Mouse (Mus musculus): ENCODE data around the gene Mlf2. TPM values are rescaled to one million over a fixed set of nuclear protein-coding genes. Genes with fewer than 3 reads are reported as not detected.

Mlf2 gene
- total RNA-seq, 2 experiments from 2014 or later: 627 to 642 TPM

- peak in 1 of 2 experiments; percentile 39 for DNase-seq (ENCODE audit: low spot score in 2 of 2)
- no peak for TF ChIP-seq CTCF (conservative IDR thresholded peaks at IDR 0.05)
Measured at GRCm38 (mm10) chr6:124900801-124901480, 30.2 kb upstream of the Mlf2 start.

GRCm38 (mm10) chr6:124901851-124902250, 29.3 kb upstream of the Mlf2 start:
- H3K4me3 ChIP-seq: no peak overlapping the region
- no peak for DNase-seq (ENCODE audit: low spot score in 2 of 2)
- TF ChIP-seq CTCF (conservative IDR thresholded peaks at IDR 0.05): no peak
- no peak overlapping the region for H3K27ac ChIP-seq

More at GRCm38 (mm10) chr6:124900801-124901480, 30.2 kb upstream of the Mlf2 start:
- H3K27ac ChIP-seq: no peak overlapping the region
- no peak overlapping the region for H3K4me3 ChIP-seq

GRCm38 (mm10) chr6:124903580-124904151, 27.5 kb upstream of the Mlf2 start:
- TF ChIP-seq CTCF (conservative IDR thresholded peaks at IDR 0.05): peak; percentile 78
- H3K27ac ChIP-seq: peak overlapping the region; percentile 97
- H3K4me3 ChIP-seq: peak overlapping the region; percentile 59
- peak; percentile 88 to 92 for DNase-seq (ENCODE audit: low spot score in 2 of 2)

- peak overlapping the region; percentile 97 for H3K27ac ChIP-seq
- TF ChIP-seq CTCF (conservative IDR thresholded peaks at IDR 0.05): peak; percentile 66
- peak; percentile 74 to 90 for DNase-seq (ENCODE audit: low spot score in 2 of 2)
- peak overlapping the region; percentile 59 for H3K4me3 ChIP-seq
Measured at GRCm38 (mm10) chr6:124904161-124904981, 26.8 kb upstream of the Mlf2 start.

- peak overlapping the region; percentile 59; the same call in 1 of the 2 replicates for H3K4me3 ChIP-seq
- no peak for TF ChIP-seq CTCF (conservative IDR thresholded peaks at IDR 0.05)
- H3K27ac ChIP-seq: peak overlapping the region; percentile 97
- DNase-seq (ENCODE audit: low spot score in 2 of 2): no peak
Measured at GRCm38 (mm10) chr6:124904991-124905860, 26.0 kb upstream of the Mlf2 start.

GRCm38 (mm10) chr6:124907767-124908166, 23.4 kb upstream of the Mlf2 start:
- H3K4me3 ChIP-seq: no peak overlapping the region
- DNase-seq (ENCODE audit: low spot score in 2 of 2): no peak
- H3K27ac ChIP-seq: no peak overlapping the region
- TF ChIP-seq CTCF (conservative IDR thresholded peaks at IDR 0.05): no peak

- no peak for TF ChIP-seq CTCF (conservative IDR thresholded peaks at IDR 0.05)
- DNase-seq (ENCODE audit: low spot score in 2 of 2): no peak
Measured at GRCm38 (mm10) chr6:124910032-124910431, 21.2 kb upstream of the Mlf2 start.

GRCm38 (mm10) chr6:124911533-124912218, 19.5 kb upstream of the Mlf2 start, which contains the start of gene Lag3:
Gene Lag3 (minus strand): TSS chr6:124911705.
- Histone ChIP-seq H3K4me3 (no peak within 1 kb of the TSS), H3K27ac (no peak within 1 kb of the TSS)
- no peak for TF ChIP-seq CTCF (conservative IDR thresholded peaks at IDR 0.05)
- no peak for DNase-seq (ENCODE audit: low spot score in 2 of 2)

More at GRCm38 (mm10) chr6:124910032-124910431, 21.2 kb upstream of the Mlf2 start:
- no peak overlapping the region for H3K4me3 ChIP-seq
- H3K27ac ChIP-seq: no peak overlapping the region

GRCm38 (mm10) chr6:124913214-124913613, 18.0 kb upstream of the Mlf2 start:
- Histone ChIP-seq H3K27ac (0 out of 2 replicates have a peak overlapping the region, but pooled peaks have one; percentile 14), H3K4me3 (no peak overlapping the region)
- no peak for TF ChIP-seq CTCF (conservative IDR thresholded peaks at IDR 0.05)
- no peak for DNase-seq (ENCODE audit: low spot score in 2 of 2)

GRCm38 (mm10) chr6:124913721-124914285, 17.4 kb upstream of the Mlf2 start:
- no peak overlapping the region for H3K4me3 ChIP-seq
- TF ChIP-seq CTCF (conservative IDR thresholded peaks at IDR 0.05): no peak
- no peak for DNase-seq (ENCODE audit: low spot score in 2 of 2)
- H3K27ac ChIP-seq: no peak overlapping the region; the same call in 1 of the 2 replicates

GRCm38 (mm10) chr6:124914511-124914910, 16.7 kb upstream of the Mlf2 start:
- TF ChIP-seq CTCF (conservative IDR thresholded peaks at IDR 0.05): no peak
- Histone ChIP-seq H3K27ac (peak overlapping the region; percentile 99), H3K4me3 (no peak overlapping the region)
- DNase-seq (ENCODE audit: low spot score in 2 of 2): no peak

Measured in layer of hippocampus, adult 2 months (tissue).